Mouse (Mus musculus) cerebral cortex, adult 2 months (tissue): ENCODE results near the gene Xrcc2.

Experiments
- WGBS: fragments of 180-500 bp; shearing (Covaris S2); methylation state at CpG from one replicate; pipeline ENCODE4 v1.1.7; 2018; 5-methylcytosine and 5-hydroxymethylcytosine counted together

The Xrcc2 gene

DNA sequence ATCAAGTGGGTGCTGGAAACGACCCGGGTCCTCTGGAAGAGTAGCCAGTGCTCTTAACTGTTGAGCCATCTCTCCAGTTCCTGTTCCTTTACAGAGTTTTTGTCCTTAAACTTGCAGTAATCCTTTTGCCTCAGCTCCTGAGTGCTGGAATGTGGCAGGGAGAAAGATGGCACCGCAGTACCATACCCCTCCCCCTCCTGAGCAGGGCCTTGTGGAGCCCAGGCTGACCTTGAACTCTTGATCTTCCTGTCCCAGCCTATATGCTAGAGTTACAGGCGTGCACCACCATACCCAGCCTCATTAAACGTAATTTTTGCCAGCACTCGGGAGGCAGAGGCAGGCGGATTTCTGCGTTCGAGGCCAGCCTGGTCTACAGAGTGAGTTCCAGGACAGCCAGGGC is 38.9 kb downstream of the Xrcc2 start:
- 81% methylated on average over 9 of the region's 9 CpGs for WGBS

DNA sequence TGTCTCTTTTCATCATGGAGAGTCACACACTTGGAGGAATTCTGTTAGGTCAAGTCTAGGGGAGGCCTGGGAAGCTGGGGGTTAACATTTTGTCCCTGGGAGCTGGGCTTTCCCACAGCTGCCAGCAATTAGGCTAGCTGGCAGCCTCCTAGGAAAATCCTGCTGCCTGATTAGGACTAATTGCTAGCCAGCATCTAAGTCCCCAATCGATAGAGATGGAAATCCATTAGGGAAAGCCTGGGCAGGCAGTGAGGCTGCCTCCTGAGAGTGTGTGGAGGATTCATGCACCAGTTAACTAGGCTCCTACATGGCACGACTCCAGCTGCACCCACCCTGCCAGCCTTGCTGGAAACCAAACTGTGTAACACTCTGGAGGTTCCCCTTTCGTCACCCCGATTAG is 39.5 kb downstream of the Xrcc2 start:
- WGBS, result 31% methylated on average over 4 of the region's 4 CpGs

DNA sequence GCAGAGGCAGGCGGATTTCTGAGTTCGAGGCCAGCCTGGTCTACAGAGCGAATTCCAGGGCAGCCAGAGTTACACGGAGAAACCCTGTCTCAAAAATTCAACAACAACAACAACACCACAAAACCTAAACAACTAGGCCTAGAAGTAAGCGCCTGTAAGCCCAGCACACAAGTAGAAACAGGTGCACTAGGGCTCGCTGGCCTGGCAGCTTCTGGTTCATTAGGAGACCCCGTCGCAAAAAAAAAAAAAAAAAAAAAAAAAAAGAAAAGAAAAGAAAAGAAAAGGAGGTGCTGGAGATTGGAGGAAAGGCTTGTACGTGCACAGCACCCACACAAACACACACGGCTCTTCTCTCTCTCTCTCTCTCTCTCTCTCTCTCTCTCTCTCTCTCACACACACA is 40.1 kb downstream of the Xrcc2 start:
- WGBS, result 60% methylated on average over 10 of the region's 10 CpGs

DNA sequence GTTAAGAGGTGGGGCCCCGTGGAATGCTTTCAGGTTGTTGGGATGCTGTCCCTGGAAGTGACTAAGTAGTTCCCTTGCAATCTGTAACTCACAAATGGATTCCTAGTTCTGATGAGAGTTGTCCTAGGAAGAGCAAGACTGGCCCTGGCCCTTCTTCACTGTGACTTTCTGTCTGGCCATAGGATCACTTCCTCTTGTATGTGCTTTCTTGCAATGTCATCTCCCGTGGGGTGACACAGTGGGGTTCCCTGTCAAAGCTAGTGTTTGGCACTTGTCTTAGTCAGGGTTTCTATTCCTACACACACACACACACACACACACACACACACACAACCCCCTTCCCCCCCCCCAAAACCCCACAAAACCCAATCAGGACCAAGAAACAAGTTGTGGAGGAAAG is 42.5 kb downstream of the Xrcc2 start:
- WGBS, result 89% methylated on average over 2 of the region's 2 CpGs

DNA sequence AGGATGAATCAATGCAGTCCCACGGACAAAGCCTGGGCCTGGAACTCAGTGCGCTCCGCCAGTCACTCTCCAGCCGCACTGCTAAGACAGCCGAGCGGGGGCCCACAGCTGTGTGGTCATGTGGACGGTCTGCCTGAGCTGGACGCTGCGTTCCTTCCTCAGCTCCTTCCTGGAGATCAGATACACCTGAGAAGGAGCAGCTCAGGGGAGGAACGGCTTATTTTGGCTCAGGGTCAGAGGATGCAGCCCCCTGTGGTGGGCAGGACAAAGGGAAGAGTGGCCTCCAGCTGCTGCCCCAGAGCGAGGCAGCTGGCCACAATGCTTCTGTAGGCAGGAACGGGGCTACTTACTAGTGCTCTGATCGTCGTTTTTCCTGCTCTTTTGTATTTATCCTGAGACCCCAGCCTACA is 51.0 kb downstream of the Xrcc2 start:
- 38% methylated on average over 14 of the region's 14 CpGs for WGBS

DNA sequence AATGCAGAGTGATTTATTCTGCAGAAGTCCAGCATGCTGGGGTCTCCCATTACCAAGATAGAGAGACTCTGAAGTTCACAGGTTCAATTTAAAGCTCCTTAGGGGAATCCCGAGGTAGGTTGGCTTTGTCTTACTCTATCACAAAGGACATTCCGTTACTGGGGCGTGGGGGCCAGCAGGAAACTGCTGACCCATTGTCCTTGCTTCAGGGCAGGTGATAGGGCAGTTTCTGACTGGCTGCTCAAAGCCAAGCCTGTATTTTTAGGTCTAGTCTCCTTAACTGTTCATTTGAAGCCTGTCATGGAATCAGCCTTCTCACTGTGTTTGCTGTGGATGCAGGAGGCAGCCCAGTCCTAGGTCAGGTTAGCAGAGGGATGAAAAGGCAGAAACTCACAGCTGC is 52.2 kb downstream of the Xrcc2 start:
- WGBS, result 56% methylated on average over 3 of the region's 3 CpGs

DNA sequence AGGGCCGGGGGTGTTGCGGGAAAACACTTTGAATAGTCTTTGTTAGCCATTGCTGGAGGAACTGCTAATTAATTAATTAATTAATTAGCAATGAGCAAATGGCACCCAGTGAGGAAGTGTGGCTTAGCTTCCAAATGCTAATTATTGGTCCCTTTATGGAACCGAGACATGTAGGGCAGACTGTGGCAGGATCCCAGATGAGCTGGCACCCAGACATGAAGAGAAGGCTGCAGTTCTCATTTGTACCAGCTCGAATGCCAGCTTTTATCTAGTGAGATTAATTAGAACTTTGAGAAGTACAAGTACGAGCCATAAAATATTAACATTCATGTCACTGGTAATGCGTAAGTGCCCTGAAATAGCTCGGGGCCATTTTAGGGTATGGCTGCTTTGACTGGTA is 53.2 kb downstream of the Xrcc2 start:
- 71% methylated on average over 7 of the region's 7 CpGs for WGBS

DNA sequence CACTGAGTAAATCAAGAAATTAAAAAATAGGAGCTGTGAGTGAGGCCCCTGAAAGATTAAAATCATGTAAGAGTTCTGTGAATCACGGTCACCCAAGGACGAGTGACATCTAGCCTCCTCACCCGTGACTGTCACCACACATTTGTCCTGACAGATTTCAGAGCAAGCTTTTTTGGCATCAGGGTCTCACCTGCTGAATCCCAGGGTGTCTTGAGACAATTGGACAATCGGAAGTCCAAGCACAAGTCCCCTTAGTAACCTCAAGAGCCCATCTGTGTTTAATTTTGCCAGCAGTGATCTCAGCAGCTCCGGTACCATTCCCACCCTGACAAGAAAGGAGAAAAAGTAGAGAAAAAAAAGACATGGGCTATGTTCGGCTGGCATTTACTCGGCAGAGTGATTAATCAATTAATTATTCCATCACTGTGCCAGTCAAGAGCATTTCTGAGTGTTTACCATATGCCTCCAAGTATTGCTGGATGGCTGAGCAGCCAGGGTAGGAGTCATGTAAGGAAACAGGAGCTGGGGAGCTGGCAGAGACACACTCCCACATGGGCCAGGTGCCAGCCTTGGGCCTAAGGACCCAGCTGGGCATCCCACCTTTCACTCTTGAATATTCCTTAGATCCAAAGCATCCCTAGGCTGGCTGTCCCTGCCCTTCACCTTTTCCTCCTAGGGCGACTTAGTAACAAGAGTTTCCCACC is 59.8 kb downstream of the Xrcc2 start:
- WGBS, result 80% methylated on average over 8 of the region's 8 CpGs

DNA sequence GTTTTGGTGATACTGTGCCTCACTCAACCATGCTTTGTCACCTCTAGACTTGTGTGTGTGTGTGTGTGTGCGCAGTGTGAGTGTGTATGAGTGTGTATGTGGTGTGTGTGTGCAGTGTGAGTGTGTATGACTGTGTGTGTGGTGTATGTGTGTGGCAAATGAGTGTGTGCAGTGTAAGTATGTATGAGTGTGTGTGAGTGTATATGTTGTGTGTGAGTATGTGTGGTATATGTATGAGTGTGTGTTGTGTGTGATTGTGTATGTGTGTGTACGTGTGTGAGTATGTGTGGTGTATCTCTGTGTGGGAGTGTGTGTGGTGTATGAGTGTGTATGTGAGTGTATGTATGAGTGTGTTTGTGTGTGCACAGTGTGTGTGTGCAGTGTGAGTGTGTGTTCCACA is 61.1 kb downstream of the Xrcc2 start:
- 94% methylated on average over 2 of the region's 2 CpGs for WGBS

DNA sequence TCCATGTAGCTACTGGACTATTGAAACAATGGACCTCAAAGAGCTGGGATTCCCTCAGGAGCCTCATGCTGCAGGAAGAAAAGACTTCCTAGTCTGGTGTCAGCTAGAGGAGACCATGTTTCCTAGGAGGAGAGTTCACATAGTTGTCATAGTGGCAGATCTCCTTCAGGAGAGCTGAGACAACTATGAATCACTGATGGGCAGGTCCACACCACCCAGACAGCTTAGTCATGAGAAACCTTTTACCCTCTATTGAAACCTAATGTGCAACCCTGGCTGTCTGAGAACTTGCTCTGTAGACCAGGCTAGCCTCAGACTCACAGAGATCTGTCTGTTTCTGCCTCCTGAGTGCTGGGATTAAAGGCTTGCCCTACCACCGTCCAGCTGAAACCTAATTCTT is 62.9 kb downstream of the Xrcc2 start:
- 83% methylated on average over 1 of the region's 1 CpGs for WGBS
